Mouse (Mus musculus): ENCODE data around the gene Jmjd7. TPM values are rescaled to one million over a fixed set of nuclear protein-coding genes. Genes with fewer than 3 reads are reported as not detected.

Jmjd7 gene
- polyA plus RNA-seq (2014; fragmentation: Nextera tagmentation; extraction: Ambion mirVana) = 16.7 and 18.7 TPM in 2 replicates

GRCm38 (mm10) chr2:120026984-120027949, at the start of gene Jmjd7, which contains the start of gene Gm28042:
Jmjd7 (plus strand) TSS chr2:120027483.
Gm28042 (plus strand) TSS chr2:120027493.
- peaks cover 15% of the 10 kb centered on the region for H3K4me1 ChIP-seq (ENCODE audit: control insufficient read depth, insufficient read depth, low read length)
- H3K27me3 ChIP-seq (ENCODE audit: control insufficient read depth, insufficient read depth, low read length) = no peaks in the 10 kb centered on the region
- no peaks in the 10 kb centered on the region for H3K9me3 ChIP-seq (ENCODE audit: control insufficient read depth, low read length)
- H3K4me3 ChIP-seq (replicated peaks; ENCODE audit: low read depth, low read length) = peak within 1 kb of the TSS; percentile 65
- H3K9ac ChIP-seq (replicated peaks; ENCODE audit: low read length) = peak within 1 kb of the TSS; percentile 77
- DNase-seq = peak; percentile 94
- peak within 1 kb of the TSS; percentile 64 for H3K4me2 ChIP-seq (ENCODE audit: low read length)
- 5% methylated on average over 50 of the region's 50 CpGs for WGBS
- H3K36me3 ChIP-seq (ENCODE audit: control insufficient read depth, insufficient read depth, low read length) = peaks cover 60% of the 10 kb centered on the region
- ATAC-seq (ENCODE audit: low FRiP score, low TSS enrichment) = peak; percentile 86
- peak within 1 kb of the TSS; percentile 88 for H3K27ac ChIP-seq (replicated peaks; ENCODE audit: low read depth, low read length)

- H3K27ac ChIP-seq (replicated peaks; ENCODE audit: low read depth, low read length) = no peak overlapping the region
- no peak overlapping the region for H3K4me3 ChIP-seq (replicated peaks; ENCODE audit: low read depth, low read length)
- no peaks in the 10 kb centered on the region for H3K27me3 ChIP-seq (ENCODE audit: control insufficient read depth, insufficient read depth, low read length)
- H3K36me3 ChIP-seq (ENCODE audit: control insufficient read depth, insufficient read depth, low read length) = peaks cover 5% of the 10 kb centered on the region; the same call in 1 of the 2 replicates
- peaks cover 11% of the 10 kb centered on the region; the same call in 1 of the 2 replicates for H3K4me1 ChIP-seq (ENCODE audit: control insufficient read depth, insufficient read depth, low read length)
- DNase-seq (no peak), ATAC-seq (ENCODE audit: low FRiP score, low TSS enrichment) (no peak)
- WGBS = 94% methylated on average over 7 of the region's 7 CpGs
- H3K9ac ChIP-seq (replicated peaks; ENCODE audit: low read length) = no peak overlapping the region
- H3K9me3 ChIP-seq (ENCODE audit: control insufficient read depth, low read length) = no peaks in the 10 kb centered on the region
- H3K4me2 ChIP-seq (ENCODE audit: low read length) = no peak overlapping the region
Measured at GRCm38 (mm10) chr2:119980343-119980986, 46.8 kb upstream of the Jmjd7 start.

GRCm38 (mm10) chr2:119981631-119982030, 45.7 kb upstream of the Jmjd7 start:
- no peak overlapping the region for H3K4me3 ChIP-seq (replicated peaks; ENCODE audit: low read depth, low read length)
- H3K36me3 ChIP-seq (ENCODE audit: control insufficient read depth, insufficient read depth, low read length) = peaks cover 5% of the 10 kb centered on the region; the same call in 1 of the 2 replicates
- peaks cover 11% of the 10 kb centered on the region; the same call in 1 of the 2 replicates for H3K4me1 ChIP-seq (ENCODE audit: control insufficient read depth, insufficient read depth, low read length)
- ATAC-seq (ENCODE audit: low FRiP score, low TSS enrichment) = no peak
- no peak overlapping the region for H3K4me2 ChIP-seq (ENCODE audit: low read length)
- no peak overlapping the region for H3K9ac ChIP-seq (replicated peaks; ENCODE audit: low read length)
- 95% methylated on average over 2 of the region's 2 CpGs for WGBS
- no peak overlapping the region for H3K27ac ChIP-seq (replicated peaks; ENCODE audit: low read depth, low read length)
- no peaks in the 10 kb centered on the region for H3K27me3 ChIP-seq (ENCODE audit: control insufficient read depth, insufficient read depth, low read length)
- no peak for DNase-seq
- H3K9me3 ChIP-seq (ENCODE audit: control insufficient read depth, low read length) = no peaks in the 10 kb centered on the region

GRCm38 (mm10) chr2:119985871-119986270, 41.4 kb upstream of the Jmjd7 start:
- no peaks in the 10 kb centered on the region for H3K4me1 ChIP-seq (ENCODE audit: control insufficient read depth, insufficient read depth, low read length)
- no peak overlapping the region for H3K27ac ChIP-seq (replicated peaks; ENCODE audit: low read depth, low read length)
- peaks cover 5% of the 10 kb centered on the region; the same call in 1 of the 2 replicates for H3K36me3 ChIP-seq (ENCODE audit: control insufficient read depth, insufficient read depth, low read length)
- WGBS = 69% methylated on average over 8 of the region's 8 CpGs
- no peak overlapping the region for H3K4me3 ChIP-seq (replicated peaks; ENCODE audit: low read depth, low read length)
- H3K9ac ChIP-seq (replicated peaks; ENCODE audit: low read length) = no peak overlapping the region
- DNase-seq = no peak
- no peaks in the 10 kb centered on the region for H3K27me3 ChIP-seq (ENCODE audit: control insufficient read depth, insufficient read depth, low read length)
- ATAC-seq (ENCODE audit: low FRiP score, low TSS enrichment) = no peak
- H3K4me2 ChIP-seq (ENCODE audit: low read length) = no peak overlapping the region
- H3K9me3 ChIP-seq (ENCODE audit: control insufficient read depth, low read length) = no peaks in the 10 kb centered on the region

- Histone ChIP-seq H3K4me3 (replicated peaks; ENCODE audit: low read depth, low read length) (no peak overlapping the region), H3K27ac (replicated peaks; ENCODE audit: low read depth, low read length) (no peak overlapping the region), H3K4me1 (ENCODE audit: control insufficient read depth, insufficient read depth, low read length) (no peaks in the 10 kb centered on the region), H3K36me3 (ENCODE audit: control insufficient read depth, insufficient read depth, low read length) (peaks cover 3% of the 10 kb centered on the region; the same call in 1 of the 2 replicates), H3K27me3 (ENCODE audit: control insufficient read depth, insufficient read depth, low read length) (no peaks in the 10 kb centered on the region), H3K4me2 (ENCODE audit: low read length) (no peak overlapping the region), H3K9ac (replicated peaks; ENCODE audit: low read length) (no peak overlapping the region), H3K9me3 (ENCODE audit: control insufficient read depth, low read length) (no peaks in the 10 kb centered on the region)
- DNase-seq (no peak), ATAC-seq (ENCODE audit: low FRiP score, low TSS enrichment) (no peak)
- WGBS = 66% methylated on average over 6 of the region's 6 CpGs
Measured at GRCm38 (mm10) chr2:119986369-119986768, 40.9 kb upstream of the Jmjd7 start.

GRCm38 (mm10) chr2:119987441-119987840, 39.8 kb upstream of the Jmjd7 start:
- WGBS = 96% methylated on average over 2 of the region's 2 CpGs
- H3K4me1 ChIP-seq (ENCODE audit: control insufficient read depth, insufficient read depth, low read length) = no peaks in the 10 kb centered on the region
- no peak overlapping the region for H3K9ac ChIP-seq (replicated peaks; ENCODE audit: low read length)
- no peak overlapping the region for H3K4me3 ChIP-seq (replicated peaks; ENCODE audit: low read depth, low read length)
- ATAC-seq (ENCODE audit: low FRiP score, low TSS enrichment) (no peak), DNase-seq (no peak)
- H3K4me2 ChIP-seq (ENCODE audit: low read length) = no peak overlapping the region
- 0 out of 2 replicates have a peak, but pooled peaks cover 2% of the 10 kb centered on the region for H3K36me3 ChIP-seq (ENCODE audit: control insufficient read depth, insufficient read depth, low read length)
- H3K27me3 ChIP-seq (ENCODE audit: control insufficient read depth, insufficient read depth, low read length) = no peaks in the 10 kb centered on the region
- H3K27ac ChIP-seq (replicated peaks; ENCODE audit: low read depth, low read length) = no peak overlapping the region
- no peaks in the 10 kb centered on the region for H3K9me3 ChIP-seq (ENCODE audit: control insufficient read depth, low read length)

GRCm38 (mm10) chr2:119988952-119989351, 38.3 kb upstream of the Jmjd7 start:
- Histone ChIP-seq H3K4me1 (ENCODE audit: control insufficient read depth, insufficient read depth, low read length) (no peaks in the 10 kb centered on the region), H3K9me3 (ENCODE audit: control insufficient read depth, low read length) (no peaks in the 10 kb centered on the region), H3K4me3 (replicated peaks; ENCODE audit: low read depth, low read length) (no peak overlapping the region), H3K27ac (replicated peaks; ENCODE audit: low read depth, low read length) (no peak overlapping the region), H3K9ac (replicated peaks; ENCODE audit: low read length) (no peak overlapping the region), H3K27me3 (ENCODE audit: control insufficient read depth, insufficient read depth, low read length) (no peaks in the 10 kb centered on the region), H3K4me2 (ENCODE audit: low read length) (no peak overlapping the region), H3K36me3 (ENCODE audit: control insufficient read depth, insufficient read depth, low read length) (no peaks in the 10 kb centered on the region)
- ATAC-seq (ENCODE audit: low FRiP score, low TSS enrichment) (no peak), DNase-seq (no peak)
- 89% methylated on average over 4 of the region's 4 CpGs for WGBS

GRCm38 (mm10) chr2:119990881-119991280, 36.4 kb upstream of the Jmjd7 start:
- no peaks in the 10 kb centered on the region for H3K27me3 ChIP-seq (ENCODE audit: control insufficient read depth, insufficient read depth, low read length)

More at GRCm38 (mm10) chr2:119990881-119991280, 36.4 kb upstream of the Jmjd7 start:
- Histone ChIP-seq H3K4me3 (replicated peaks; ENCODE audit: low read depth, low read length) (no peak overlapping the region), H3K4me1 (ENCODE audit: control insufficient read depth, insufficient read depth, low read length) (no peaks in the 10 kb centered on the region), H3K36me3 (ENCODE audit: control insufficient read depth, insufficient read depth, low read length) (no peaks in the 10 kb centered on the region), H3K4me2 (ENCODE audit: low read length) (no peak overlapping the region), H3K9me3 (ENCODE audit: control insufficient read depth, low read length) (no peaks in the 10 kb centered on the region), H3K27ac (replicated peaks; ENCODE audit: low read depth, low read length) (no peak overlapping the region), H3K9ac (replicated peaks; ENCODE audit: low read length) (no peak overlapping the region)
- DNase-seq (no peak), ATAC-seq (ENCODE audit: low FRiP score, low TSS enrichment) (no peak)
- 87% methylated on average over 6 of the region's 6 CpGs for WGBS

Measured in midbrain, embryonic 14.5 days (tissue).